Mouse (Mus musculus) stomach, postnatal 0 days (tissue): Measurements from ENCODE around the gene Acadl.

Experiments used
- CTCF ChIP-seq: IDR thresholded peaks from 2 replicates; pipeline ENCODE4 v1.5.1; 2016; ENCODE audit warnings: antibody characterized with exemption, low read depth, mild to moderate bottlenecking, moderate library complexity
- EP300 ChIP-seq: optimal IDR thresholded peaks from 2 replicates; pipeline ENCODE3; 2016; ENCODE audit warnings: antibody characterized with exemption

GRCm38 (mm10) chr1:66896556-66896955 lies 33.5 kb upstream of the Acadl start:
- no peak for TF ChIP-seq CTCF
- TF ChIP-seq EP300: no peak
